Mouse (Mus musculus): ENCODE data around the gene Pcyox1.

GRCm38 (mm10) chr6:86398986-86399385 is 2.0 kb upstream of the Pcyox1 start:
- TF ChIP-seq POLR2A (IDR thresholded peaks at IDR 0.05; ENCODE audit: control insufficient read depth in 1 of 2, insufficient read depth in 1 of 2, low read depth in 1 of 2, low read length in 2 of 2, poor library complexity in 1 of 2) (no peak), CTCF (IDR thresholded peaks at IDR 0.05 in 2 of 3, conservative IDR thresholded peaks at IDR 0.05 in 1 of 3; ENCODE audit: control insufficient read depth in 1 of 3, insufficient read depth in 1 of 3, low read depth in 2 of 3, low read length in 3 of 3, poor library complexity in 1 of 3, severe bottlenecking in 1 of 3) (no peak)
